Mouse (Mus musculus) lung, adult 2 months (tissue): Measurements from ENCODE around the gene Lgmn.

Experiments
- CTCF ChIP-seq: fragments of 200-500 bp; IDR thresholded peaks from 2 replicates; pipeline ENCODE4 v1.5.1; 2011; ENCODE audit warnings: mild to moderate bottlenecking, low read length, control low read depth; ENCODE audit not compliant: insufficient read depth
- POLR2A ChIP-seq: fragments of 200-500 bp; IDR thresholded peaks from 2 replicates; pipeline ENCODE4 v1.6.1; 2011; ENCODE audit warnings: low read depth, mild to moderate bottlenecking, control low read depth, low read length, borderline replicate concordance; ENCODE audit errors: extremely low read depth

DNA sequence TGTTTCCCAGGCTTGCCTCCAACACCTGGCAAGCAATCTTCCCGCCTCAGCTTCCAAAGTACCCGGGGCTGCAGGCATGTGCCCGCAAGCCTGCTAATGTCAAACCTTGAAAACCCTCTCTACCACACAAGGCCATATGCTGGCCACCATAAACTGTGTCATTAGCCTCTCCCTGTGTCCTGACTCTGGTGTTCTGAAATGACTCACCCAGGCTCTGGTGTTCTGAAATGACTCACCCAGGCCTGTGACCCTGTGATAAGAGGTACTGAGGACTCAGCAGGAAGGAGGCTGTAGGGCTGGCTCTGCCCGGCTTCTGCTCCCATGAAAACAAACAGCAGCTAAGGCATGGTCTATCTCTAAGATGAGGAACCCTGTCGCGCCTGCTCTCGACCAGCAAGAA, 13.3 kb downstream of the Lgmn start:
- TF ChIP-seq CTCF, result no peak
- TF ChIP-seq POLR2A, result no peak
